9 mouse cellular contexts compared by ENCODE assay signal in the genomic region with DNA sequence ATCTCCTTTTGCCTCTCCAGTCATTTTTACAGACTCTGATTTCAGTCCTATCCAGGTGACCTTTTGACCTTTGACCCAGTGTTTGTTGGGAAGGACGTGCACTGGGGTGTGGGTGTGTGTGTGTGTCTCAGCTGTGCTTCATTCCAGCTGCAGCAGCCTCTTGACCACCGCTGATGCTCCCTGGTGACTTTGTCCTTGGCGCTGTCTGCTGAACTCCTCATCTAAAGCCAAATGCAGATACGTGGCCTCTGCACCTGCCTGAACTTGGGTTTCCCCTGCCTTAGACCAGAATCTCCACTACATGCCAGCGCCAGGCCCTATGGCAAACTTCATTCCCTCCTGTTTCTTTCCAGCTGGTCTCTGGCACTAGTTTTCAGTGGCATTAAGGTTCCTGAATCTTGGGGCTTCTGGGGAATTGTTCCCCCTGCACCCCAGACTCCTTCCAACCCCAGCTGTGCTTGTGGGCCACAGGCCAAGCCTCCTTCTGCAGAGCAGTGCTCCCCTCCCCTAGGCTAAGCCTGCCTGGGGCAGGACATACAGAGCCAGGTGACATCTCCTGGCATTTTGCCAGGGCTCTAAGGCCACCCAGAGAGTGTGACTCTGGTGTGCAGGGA. TPM values are rescaled to one million over a fixed set of nuclear protein-coding genes. Genes with fewer than 3 reads are reported as not detected.
A peak's percentile ranks its signal among the peaks of the same experiment; 100 is the strongest.
DNase-seq lines count a peak whose midpoint lies in the region; ATAC-seq lines count a peak whose summit lies in the region.
"Had no signal": no experiment of that assay in that cellular context is flagged by ENCODE, and none has a peak within 500 bp of the region (broad histone marks: within the 10 kb centered on the region; RNA-seq: fewer than 3 reads in every experiment).

No protein-coding gene starts in this region.

- peak; percentile 78 for DNase-seq in left cerebral cortex, postnatal 4 days
- no peak for DNase-seq in left cerebral cortex, postnatal 25 days (ENCODE audit: low spot score in 2 of 2)
- peak; percentile 80 for DNase-seq in cerebellum, adult 11-12 months
- peak; percentile 57 for DNase-seq in gastrocnemius, postnatal 25 days
- peak; percentile 63 to 80 for DNase-seq in kidney, postnatal 25 days
- no peak for DNase-seq in right cerebral cortex, adult 2 months (ENCODE audit: low spot score in 2 of 2)

- H3K9ac ChIP-seq in stomach, embryonic 15.5 days: no peak overlapping the region

- H3K27ac ChIP-seq in stomach, embryonic 15.5 days: peak overlapping the region; percentile 69

- no peaks in the 10 kb centered on the region for H3K27me3 ChIP-seq in stomach, embryonic 15.5 days (replicated peaks)
- H3K27me3 ChIP-seq: megakaryocyte, embryonic 14.5 days had no signal

- H3K4me2 ChIP-seq in stomach, embryonic 15.5 days: no peak overlapping the region

- H3K4me3 ChIP-seq in stomach, embryonic 15.5 days (replicated peaks): no peak overlapping the region
- H3K4me3 ChIP-seq: megakaryocyte, embryonic 14.5 days had no signal

- no peaks in the 10 kb centered on the region for H3K9me3 ChIP-seq in stomach, embryonic 15.5 days
- H3K9me3 ChIP-seq: megakaryocyte, embryonic 14.5 days had no signal

- peaks cover 87% of the 10 kb centered on the region for H3K4me1 ChIP-seq in stomach, embryonic 15.5 days

- intact Hi-C loops in left cerebral cortex, postnatal 4 days (cut with DNase I): no loop called here
- intact Hi-C loops in left cerebral cortex, postnatal 25 days (cut with DNase I): no loop called here

- ATAC-seq in stomach, embryonic 15.5 days (ENCODE audit: insufficient read depth, low FRiP score, low read depth): no peak
- ATAC-seq in frontal cortex, adult (ENCODE audit: low TSS enrichment): no peak

- H3K36me3 ChIP-seq in stomach, embryonic 15.5 days: peaks cover 4% of the 10 kb centered on the region; the same call in 1 of the 2 replicates

- 38% methylated on average over 5 of the region's 5 CpGs for WGBS in stomach, embryonic 15.5 days

RNA-seq across cellular contexts. Expression of a gene that starts 9.9 kb away (rescaled TPM):
- total RNA-seq in left cerebral cortex, postnatal 4 days (2021): 100 to 1,000 TPM; 190 to 199 TPM
- 100 to 1,000 TPM; 192 to 202 TPM for total RNA-seq in left cerebral cortex, postnatal 25 days (2021)
- total RNA-seq in gastrocnemius, postnatal 25 days (2021): 10 to 100 TPM; 18.3 to 21.9 TPM
- polyA plus RNA-seq in stomach, embryonic 15.5 days (2015; fragmentation: Nextera tagmentation; extraction: Ambion mirVana): 112 and 122 TPM in 2 replicates

RNA-seq across cellular contexts. Expression of a gene that starts 26.5 kb away (rescaled TPM):
- 100 to 1,000 TPM; 614 to 660 TPM for total RNA-seq in left cerebral cortex, postnatal 4 days (2021)
- 100 to 1,000 TPM; 340 to 351 TPM for total RNA-seq in left cerebral cortex, postnatal 25 days (2021)
- total RNA-seq in gastrocnemius, postnatal 25 days (2021): 100 to 1,000 TPM; 379 to 436 TPM
- polyA plus RNA-seq in stomach, embryonic 15.5 days (2015; fragmentation: Nextera tagmentation; extraction: Ambion mirVana): 502 and 526 TPM in 2 replicates

RNA-seq across cellular contexts. Expression of a gene that starts 31.9 kb away (rescaled TPM):
- total RNA-seq in left cerebral cortex, postnatal 4 days (2021): 10 to 100 TPM; 27.1 to 29.0 TPM
- 10 to 100 TPM; 75.4 to 75.9 TPM for total RNA-seq in left cerebral cortex, postnatal 25 days (2021)
- under 1 TPM; 0.48 to 0.67 TPM for total RNA-seq in gastrocnemius, postnatal 25 days (2021)
- polyA plus RNA-seq in stomach, embryonic 15.5 days (2015; fragmentation: Nextera tagmentation; extraction: Ambion mirVana): 4.0 and 5.7 TPM in 2 replicates

RNA-seq across cellular contexts. Expression of a gene that starts 33.0 kb away (rescaled TPM):
- 1 to 10 TPM in 1 of 2 experiments, not detected in 1; 2.0 TPM for total RNA-seq in left cerebral cortex, postnatal 4 days (2021)
- total RNA-seq in left cerebral cortex, postnatal 25 days (2021): under 1 TPM; 0.62 to 0.78 TPM
- total RNA-seq in gastrocnemius, postnatal 25 days (2021): not detected
- polyA plus RNA-seq in stomach, embryonic 15.5 days (2015; fragmentation: Nextera tagmentation; extraction: Ambion mirVana): 0.37 and 0.60 TPM in 2 replicates

RNA-seq across cellular contexts. Expression of a gene that starts 42.4 kb away (rescaled TPM):
- 10 to 100 TPM; 17.6 to 20.4 TPM for total RNA-seq in left cerebral cortex, postnatal 4 days (2021)
- 10 to 100 TPM; 18.7 to 20.2 TPM for total RNA-seq in left cerebral cortex, postnatal 25 days (2021)
- total RNA-seq in gastrocnemius, postnatal 25 days (2021): 1 to 10 TPM; 4.9 to 6.4 TPM
- 14.8 and 16.8 TPM in 2 replicates for polyA plus RNA-seq in stomach, embryonic 15.5 days (2015; fragmentation: Nextera tagmentation; extraction: Ambion mirVana)

Comparison
In these comparisons a context has a peak if more than half of its experiments do, and no peak if none do; other contexts are left out.
1. DNase-seq: peak in left cerebral cortex, postnatal 4 days (single experiment), cerebellum, adult 11-12 months (single experiment), gastrocnemius, postnatal 25 days (single experiment) and kidney, postnatal 25 days (2 of 2); none in left cerebral cortex, postnatal 25 days (0 of 2) and right cerebral cortex, adult 2 months (0 of 2).
2. RNA of a gene that starts 9.9 kb away (total RNA-seq): 192 to 202 TPM in left cerebral cortex, postnatal 25 days and 190 to 199 TPM in left cerebral cortex, postnatal 4 days; 18.3 to 21.9 TPM in gastrocnemius, postnatal 25 days; every median in the first group is over 4 times any median in the second.
3. RNA of a gene that starts 31.9 kb away (total RNA-seq): 75.4 to 75.9 TPM in left cerebral cortex, postnatal 25 days and 27.1 to 29.0 TPM in left cerebral cortex, postnatal 4 days; 0.48 to 0.67 TPM in gastrocnemius, postnatal 25 days; every median in the first group is over 10 times any median in the second.